Mouse (Mus musculus) midbrain, embryonic 10.5 days (tissue): ENCODE results near the gene Rftn2. TPM values are rescaled to one million over a fixed set of nuclear protein-coding genes. Genes with fewer than 3 reads are reported as not detected.

ENCODE experiments used
- DNase-seq: peaks from one replicate; pipeline ENCODE4 v3.0.0-alpha.2; 2017; ENCODE audit warnings: low spot score
- H3K27ac ChIP-seq: fragments of 300-500 bp; sonication (generic); replicated peaks from 2 replicates; pipeline ENCODE4 v1.5.1; 2016; ENCODE audit warnings: mild to moderate bottlenecking
- H3K27me3 ChIP-seq: fragments of 300-500 bp; sonication (generic); 2 replicates; pipeline ENCODE4 v1.6.1; 2016; ENCODE audit warnings: low read depth, mild to moderate bottlenecking; ENCODE audit not compliant: poor library complexity, severe bottlenecking
- H3K36me3 ChIP-seq: fragments of 300-500 bp; sonication (generic); 2 replicates; pipeline ENCODE4 v1.6.1; 2016; ENCODE audit warnings: mild to moderate bottlenecking, moderate library complexity
- H3K4me1 ChIP-seq: fragments of 300-500 bp; sonication (generic); 2 replicates; pipeline ENCODE4 v1.6.1; 2016
- H3K4me3 ChIP-seq: fragments of 300-500 bp; sonication (generic); 2 replicates; pipeline ENCODE4 v1.5.1; 2016; ENCODE audit warnings: mild to moderate bottlenecking, moderate library complexity
- H3K9me3 ChIP-seq: fragments of 300-500 bp; sonication (generic); replicated peaks from 2 replicates; pipeline ENCODE4 v1.6.1; 2016; ENCODE audit warnings: mild to moderate bottlenecking
- WGBS: fragments of 180-500 bp; shearing (Covaris S2); methylation state at CpG from one replicate; pipeline ENCODE4 v1.1.7; 2016; 5-methylcytosine and 5-hydroxymethylcytosine counted together
- polyA plus RNA-seq: library from polyadenylated mRNA; unstranded; fragments of >200 nt; fragmentation: Nextera tagmentation; extraction: Ambion mirVana; gene quantifications from 2 replicates; pipeline ENCODE4 v1.2.1, GENCODE M21; 2016

Gene Rftn2
- polyA plus RNA-seq = 5.8 TPM in 2 replicates

GRCm38 (mm10) chr1:55226011-55226857 is at the start of gene Rftn2:
Gene Rftn2, minus strand, starts transcription at chr1:55226782.
- peak within 1 kb of the TSS; percentile 58 for H3K4me3 ChIP-seq
- 1% methylated on average over 26 of the region's 26 CpGs for WGBS
- DNase-seq = peak; percentile 59
- H3K9me3 ChIP-seq = no peaks in the 10 kb centered on the region
- H3K36me3 ChIP-seq = no peaks in the 10 kb centered on the region
- H3K27me3 ChIP-seq = peaks cover 26% of the 10 kb centered on the region
- peaks cover 19% of the 10 kb centered on the region for H3K4me1 ChIP-seq
- peak within 1 kb of the TSS; percentile 76 for H3K27ac ChIP-seq

DNA sequence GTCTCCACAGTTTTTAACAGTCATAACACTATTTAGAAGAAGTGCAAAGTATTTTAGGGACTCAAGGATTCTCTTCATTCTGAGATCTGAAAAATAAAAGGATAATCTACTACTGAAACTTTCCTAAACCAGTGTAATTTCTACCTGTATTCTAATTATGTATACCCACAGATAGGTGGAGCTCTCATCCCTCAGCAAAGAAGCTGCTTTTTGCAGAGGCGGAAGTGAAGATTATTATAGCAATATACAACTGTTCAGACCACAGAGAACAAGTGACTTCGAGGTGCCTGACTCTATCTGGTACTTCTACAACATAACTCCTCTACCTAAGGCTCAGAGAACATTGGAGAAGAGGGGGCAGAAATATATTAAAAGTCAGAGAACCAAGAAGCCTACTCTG is 38.9 kb upstream of the Rftn2 start:
- no peaks in the 10 kb centered on the region for H3K27me3 ChIP-seq
- H3K4me1 ChIP-seq = no peaks in the 10 kb centered on the region
- H3K9me3 ChIP-seq = no peaks in the 10 kb centered on the region
- no peak overlapping the region for H3K4me3 ChIP-seq
- WGBS = 75% methylated on average over 2 of the region's 2 CpGs
- DNase-seq = no peak
- no peak overlapping the region for H3K27ac ChIP-seq
- no peaks in the 10 kb centered on the region for H3K36me3 ChIP-seq

DNA sequence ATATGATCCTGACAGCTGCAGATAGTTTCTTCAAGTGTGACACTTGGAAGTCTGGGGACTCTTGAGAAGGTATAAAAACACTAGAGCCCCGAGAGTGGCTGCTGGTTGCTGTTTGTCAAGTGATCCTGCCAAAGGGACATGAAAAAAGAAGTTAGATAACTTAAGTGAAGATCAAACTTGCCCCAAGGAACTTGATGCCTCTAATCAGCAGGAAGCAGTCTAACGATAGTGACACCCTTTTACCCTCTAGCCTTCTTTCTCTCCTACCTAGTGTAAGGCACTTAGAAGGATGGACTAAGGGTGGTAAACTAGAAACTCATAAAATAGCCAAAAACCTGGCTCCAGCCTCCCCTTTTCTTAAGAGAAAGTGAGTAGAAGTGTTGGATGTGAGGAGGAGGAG is 37.8 kb upstream of the Rftn2 start:
- Histone ChIP-seq H3K27ac (no peak overlapping the region), H3K27me3 (no peaks in the 10 kb centered on the region), H3K9me3 (no peaks in the 10 kb centered on the region), H3K4me1 (no peaks in the 10 kb centered on the region), H3K4me3 (no peak overlapping the region), H3K36me3 (no peaks in the 10 kb centered on the region)
- DNase-seq = no peak
- 74% methylated on average over 2 of the region's 2 CpGs for WGBS

- Histone ChIP-seq H3K36me3 (no peaks in the 10 kb centered on the region), H3K27me3 (no peaks in the 10 kb centered on the region), H3K4me1 (peaks cover 5% of the 10 kb centered on the region; the same call in 1 of the 2 replicates), H3K4me3 (no peak overlapping the region), H3K9me3 (no peaks in the 10 kb centered on the region), H3K27ac (no peak overlapping the region)
- no peak for DNase-seq
- WGBS = 87% methylated on average over 2 of the region's 2 CpGs
Measured at GRCm38 (mm10) chr1:55246374-55246773, 19.8 kb upstream of the Rftn2 start.

DNA sequence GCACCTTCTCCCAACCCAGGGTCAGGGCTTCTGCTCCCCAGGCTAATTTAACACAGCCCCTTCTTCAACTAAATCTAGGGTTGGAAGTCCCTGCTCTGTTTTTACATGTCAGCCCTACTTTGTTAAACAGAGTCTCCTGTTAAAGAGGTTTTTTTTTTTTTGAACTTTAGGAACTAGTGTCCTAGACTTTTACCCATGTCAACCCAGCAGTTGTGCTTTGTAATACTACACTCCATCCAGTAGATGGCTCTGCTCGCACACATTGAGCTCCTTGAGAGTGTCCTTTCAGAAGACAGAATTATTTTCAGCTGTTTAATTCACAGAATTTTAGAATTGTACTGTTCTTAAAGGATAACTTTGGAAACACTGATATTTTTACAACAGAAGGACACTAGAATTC is 12.7 kb upstream of the Rftn2 start:
- DNase-seq = peak; percentile 41
- no peaks in the 10 kb centered on the region for H3K9me3 ChIP-seq

GRCm38 (mm10) chr1:55238496-55238895 is 11.9 kb upstream of the Rftn2 start:
- Histone ChIP-seq H3K36me3 (no peaks in the 10 kb centered on the region), H3K9me3 (no peaks in the 10 kb centered on the region), H3K27ac (no peak overlapping the region), H3K4me3 (peak overlapping the region; percentile 87), H3K4me1 (peaks cover 50% of the 10 kb centered on the region), H3K27me3 (no peaks in the 10 kb centered on the region)
- no peak for DNase-seq
- WGBS = 44% methylated on average over 13 of the region's 13 CpGs

More for the DNA sequence above, 12.7 kb upstream of the Rftn2 start:
- Histone ChIP-seq H3K4me3 (peak overlapping the region; percentile 87), H3K36me3 (no peaks in the 10 kb centered on the region), H3K27me3 (no peaks in the 10 kb centered on the region), H3K27ac (no peak overlapping the region), H3K4me1 (peaks cover 50% of the 10 kb centered on the region)
- WGBS = 0% methylated on average over 1 of the region's 1 CpGs

GRCm38 (mm10) chr1:55237643-55238161 is 11.1 kb upstream of the Rftn2 start:
- Histone ChIP-seq H3K27ac (peak overlapping the region; percentile 78), H3K4me1 (peaks cover 50% of the 10 kb centered on the region), H3K27me3 (no peaks in the 10 kb centered on the region), H3K4me3 (peak overlapping the region; percentile 87), H3K9me3 (no peaks in the 10 kb centered on the region), H3K36me3 (no peaks in the 10 kb centered on the region)
- peak; percentile 48 for DNase-seq
- WGBS = under 1% methylated on average over 23 of the region's 23 CpGs

- DNase-seq = peak; percentile 97
- H3K36me3 ChIP-seq = no peaks in the 10 kb centered on the region
- no peaks in the 10 kb centered on the region for H3K27me3 ChIP-seq
- peak within 1 kb of the TSS; percentile 78 for H3K27ac ChIP-seq
- peak within 1 kb of the TSS; percentile 87 for H3K4me3 ChIP-seq
- no peaks in the 10 kb centered on the region for H3K9me3 ChIP-seq
- WGBS = under 1% methylated on average over 82 of the region's 82 CpGs
- H3K4me1 ChIP-seq = peaks cover 50% of the 10 kb centered on the region
Measured at GRCm38 (mm10) chr1:55236890-55237642, 10.5 kb upstream of the Rftn2 start, which contains the start of gene Mars2. Gene Mars2, plus strand, starts transcription at chr1:55237177.

- Histone ChIP-seq H3K36me3 (no peaks in the 10 kb centered on the region), H3K4me1 (peaks cover 45% of the 10 kb centered on the region), H3K4me3 (peak overlapping the region; percentile 87), H3K9me3 (no peaks in the 10 kb centered on the region), H3K27ac (peak overlapping the region; percentile 78), H3K27me3 (no peaks in the 10 kb centered on the region)
- WGBS = 51% methylated on average over 5 of the region's 5 CpGs
- no peak for DNase-seq
Measured at GRCm38 (mm10) chr1:55236487-55236886, 9.9 kb upstream of the Rftn2 start.

- WGBS = 52% methylated on average over 16 of the region's 16 CpGs
- Histone ChIP-seq H3K4me1 (peaks cover 31% of the 10 kb centered on the region), H3K27me3 (no peaks in the 10 kb centered on the region), H3K27ac (no peak overlapping the region), H3K4me3 (no peak overlapping the region), H3K9me3 (no peaks in the 10 kb centered on the region), H3K36me3 (no peaks in the 10 kb centered on the region)
- DNase-seq = no peak
Measured at GRCm38 (mm10) chr1:55234910-55235520, 8.4 kb upstream of the Rftn2 start.

GRCm38 (mm10) chr1:55228256-55228884 is 1.8 kb upstream of the Rftn2 start:
- Histone ChIP-seq H3K4me1 (peaks cover 19% of the 10 kb centered on the region), H3K36me3 (no peaks in the 10 kb centered on the region), H3K27me3 (peaks cover 26% of the 10 kb centered on the region), H3K27ac (no peak overlapping the region), H3K4me3 (no peak overlapping the region), H3K9me3 (no peaks in the 10 kb centered on the region)
- no peak for DNase-seq
- 89% methylated on average over 8 of the region's 8 CpGs for WGBS

GRCm38 (mm10) chr1:55227376-55227775 is 794 bp upstream of the Rftn2 start:
- H3K27me3 ChIP-seq = peaks cover 26% of the 10 kb centered on the region
- H3K9me3 ChIP-seq = no peaks in the 10 kb centered on the region
- H3K36me3 ChIP-seq = no peaks in the 10 kb centered on the region
- H3K4me1 ChIP-seq = peaks cover 19% of the 10 kb centered on the region
- no peak for DNase-seq
- WGBS = 56% methylated on average over 1 of the region's 1 CpGs
- H3K27ac ChIP-seq = no peak overlapping the region
- H3K4me3 ChIP-seq = no peak overlapping the region
